Mouse (Mus musculus): ENCODE measurements around the gene Ier5l.

Gene Ier5l

GRCm38 (mm10) chr2:30470143-30470946 is 3.7 kb downstream of the Ier5l start:
- DNase-seq (ENCODE audit: low spot score): peak; percentile 66

- DNase-seq (ENCODE audit: low spot score): peak; percentile 73
Measured at GRCm38 (mm10) chr2:30469796-30470142, 4.2 kb downstream of the Ier5l start.

GRCm38 (mm10) chr2:30469009-30469408 is 5.0 kb downstream of the Ier5l start:
- DNase-seq (ENCODE audit: low spot score): no peak

DNA sequence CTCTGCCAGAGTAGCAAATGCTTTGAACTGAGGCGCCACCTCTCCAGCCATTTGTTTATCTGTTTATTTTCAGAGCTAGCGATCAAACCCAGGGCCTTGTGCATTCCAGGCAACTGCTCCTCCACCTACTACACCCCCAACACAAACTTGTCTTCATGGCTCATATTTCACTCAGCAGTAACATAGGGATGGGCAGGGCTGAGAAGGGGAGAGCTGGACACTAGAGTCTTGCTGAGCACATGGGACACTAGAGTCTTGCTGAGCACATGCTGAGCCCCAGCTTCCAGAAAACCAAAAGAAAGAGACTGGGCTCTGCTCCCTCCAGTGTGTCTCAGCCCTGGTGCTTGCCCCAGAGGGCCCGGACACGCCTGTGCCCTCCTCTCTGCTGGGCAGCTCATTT is 7.2 kb downstream of the Ier5l start:
- no peak for DNase-seq (ENCODE audit: low spot score)

- DNase-seq (ENCODE audit: low spot score): no peak
Measured at GRCm38 (mm10) chr2:30464411-30464810, 9.6 kb downstream of the Ier5l start.

DNA sequence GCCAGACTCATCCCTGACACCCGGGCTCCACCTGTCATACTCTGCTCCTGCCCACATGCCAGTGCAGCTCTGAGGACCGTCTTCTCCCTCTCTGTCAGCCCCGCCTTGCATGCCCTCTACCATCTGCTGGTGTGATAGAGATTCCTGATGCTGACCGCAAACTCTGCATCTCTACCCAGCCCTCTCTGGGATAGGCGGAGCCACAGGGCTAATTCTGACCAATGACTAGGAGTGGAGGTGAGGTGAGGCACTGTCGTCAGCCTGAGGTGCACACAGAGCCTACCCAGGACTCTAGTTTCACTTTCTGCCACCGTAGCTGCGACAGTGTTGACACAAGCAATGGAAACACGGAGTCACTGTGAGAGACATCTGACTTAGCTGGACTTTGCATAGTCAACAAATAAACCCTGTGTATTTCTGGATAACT is 10.1 kb downstream of the Ier5l start:
- DNase-seq (ENCODE audit: low spot score): no peak

DNA sequence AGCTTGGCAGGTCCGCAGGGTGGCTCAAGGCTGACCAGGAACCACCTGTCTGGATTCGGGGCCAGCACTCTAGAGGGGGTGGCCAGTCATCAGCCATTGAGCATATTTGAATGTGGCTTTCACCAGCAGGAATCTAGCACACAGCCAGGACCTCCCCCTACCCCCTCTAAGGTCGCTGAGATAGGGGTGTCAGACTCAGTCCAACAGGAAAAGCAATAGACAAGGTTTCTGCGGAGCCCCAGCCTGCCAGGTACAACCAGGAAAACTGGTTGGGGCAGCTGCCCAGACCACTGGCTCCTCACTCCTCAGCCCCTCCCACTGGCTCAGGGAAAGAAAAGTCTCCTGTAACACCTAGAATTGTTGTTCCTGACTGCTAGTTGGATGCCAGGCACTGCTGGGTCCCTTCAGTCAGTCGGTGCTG is 10.7 kb downstream of the Ier5l start:
- DNase-seq (ENCODE audit: low spot score): no peak

DNA sequence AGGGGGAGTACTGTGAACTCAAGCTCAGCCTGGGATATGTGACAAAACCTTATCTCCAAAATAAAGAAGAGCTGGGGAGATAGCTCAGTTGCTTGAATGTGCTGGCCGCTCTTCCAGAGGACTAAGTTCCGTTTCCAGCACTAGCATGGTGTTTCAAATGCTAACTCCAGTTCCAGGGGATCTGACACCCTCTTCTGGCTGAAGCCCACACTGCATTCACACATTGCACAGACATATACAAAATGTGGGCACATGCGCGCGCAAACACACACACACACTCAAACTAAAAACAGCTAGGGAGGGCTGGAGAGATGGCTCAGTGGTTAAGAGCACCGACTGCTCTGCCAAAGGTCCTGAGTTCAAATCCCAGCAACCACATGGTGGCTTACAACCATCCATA is 14.8 kb downstream of the Ier5l start:
- no peak for DNase-seq (ENCODE audit: low spot score)

GRCm38 (mm10) chr2:30458349-30458748 is 15.7 kb downstream of the Ier5l start:
- no peak for DNase-seq (ENCODE audit: low spot score)

DNA sequence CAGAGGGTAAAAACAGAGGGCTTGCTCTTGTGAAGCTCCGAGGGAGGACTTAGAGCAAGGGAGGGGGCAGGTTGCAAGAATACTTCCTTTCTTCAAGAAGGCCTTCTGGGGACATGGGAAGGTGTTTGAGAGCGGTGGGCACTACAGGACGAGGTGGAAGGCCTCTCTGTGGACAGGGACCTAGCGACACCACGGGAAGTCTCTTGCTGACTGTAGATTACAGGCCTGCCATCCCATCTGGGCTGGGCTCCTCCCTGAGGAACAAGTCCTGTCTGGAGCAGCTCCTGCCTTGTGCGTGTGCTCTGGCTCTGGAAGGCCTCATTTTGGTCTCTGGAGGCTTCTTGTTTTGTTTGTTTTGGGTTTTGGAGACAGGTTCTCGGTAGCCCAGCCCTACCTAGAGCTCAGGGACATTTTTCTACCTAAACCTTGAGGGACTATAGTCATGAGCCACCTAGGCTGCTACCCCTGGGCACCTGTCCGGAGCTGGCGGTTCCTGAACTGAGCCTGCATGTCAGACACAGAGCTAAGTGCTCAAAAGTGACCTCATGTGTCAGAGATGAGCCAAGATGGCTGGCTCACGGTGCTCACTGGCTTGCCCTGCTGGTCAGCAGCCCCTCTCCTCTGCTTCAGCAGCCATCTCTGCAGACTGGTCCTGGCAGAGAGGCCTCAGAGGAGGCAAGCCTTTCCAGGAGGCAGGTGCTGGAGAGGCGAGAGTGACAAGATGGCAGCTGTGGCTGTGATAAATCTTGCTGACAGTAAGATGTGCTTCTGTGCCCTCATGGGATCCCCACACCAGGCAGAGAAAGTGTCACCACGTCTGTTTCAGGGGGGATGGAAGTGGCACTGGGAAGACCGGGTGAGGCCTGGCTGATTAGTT is 17.7 kb downstream of the Ier5l start:
- DNase-seq (ENCODE audit: low spot score): no peak

- DNase-seq (ENCODE audit: low spot score): no peak
Measured at GRCm38 (mm10) chr2:30454587-30454986, 19.4 kb downstream of the Ier5l start.

GRCm38 (mm10) chr2:30453570-30453969 is 20.4 kb downstream of the Ier5l start:
- DNase-seq (ENCODE audit: low spot score): no peak

DNA sequence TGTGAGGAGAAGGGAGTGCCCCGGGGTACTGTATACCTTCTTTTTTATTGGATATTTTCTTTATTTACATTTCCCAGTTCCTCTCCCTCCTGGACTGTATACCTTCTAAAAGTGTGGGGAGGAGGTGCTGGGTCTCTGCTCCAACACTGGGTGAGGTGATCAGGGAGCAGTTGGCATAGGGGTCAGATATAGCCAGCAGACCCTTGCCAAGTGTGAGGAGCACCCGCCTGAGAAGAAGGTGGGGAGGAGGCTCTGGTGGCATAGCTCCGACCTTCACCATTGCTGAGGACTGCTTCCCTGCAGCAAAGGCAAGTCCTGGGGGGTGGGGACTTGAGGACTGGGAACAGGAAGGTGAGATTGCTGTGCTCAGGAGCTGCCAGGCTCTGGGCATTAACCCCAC is 22.5 kb downstream of the Ier5l start:
- DNase-seq (ENCODE audit: low spot score): no peak

GRCm38 (mm10) chr2:30450530-30450929 is 23.5 kb downstream of the Ier5l start:
- DNase-seq (ENCODE audit: low spot score): no peak

DNA sequence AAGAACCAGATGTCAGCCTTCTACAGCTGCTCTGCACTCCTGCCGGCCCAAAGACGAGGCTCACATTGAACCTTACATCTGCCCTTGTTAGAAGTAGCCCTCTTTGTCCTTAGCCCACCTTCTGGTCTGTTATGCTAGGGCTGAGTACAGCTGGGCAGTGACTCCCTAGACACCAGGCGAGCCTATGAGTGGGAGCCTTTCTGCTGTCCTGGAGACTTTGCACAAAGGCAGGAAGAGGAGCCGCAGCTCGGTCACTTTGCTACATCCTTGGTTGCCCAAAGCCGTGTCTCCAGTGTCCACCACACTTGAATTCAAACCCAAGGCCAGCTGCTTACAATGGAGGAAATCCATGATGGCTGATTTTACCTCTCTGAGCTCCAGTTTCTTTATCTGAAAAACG is 25.6 kb downstream of the Ier5l start:
- DNase-seq (ENCODE audit: low spot score): no peak

GRCm38 (mm10) chr2:30446891-30447826 is 26.9 kb downstream of the Ier5l start:
- no peak for DNase-seq (ENCODE audit: low spot score)

GRCm38 (mm10) chr2:30445312-30445711 is 28.7 kb downstream of the Ier5l start:
- no peak for DNase-seq (ENCODE audit: low spot score)

GRCm38 (mm10) chr2:30444450-30444849 is 29.6 kb downstream of the Ier5l start:
- DNase-seq (ENCODE audit: low spot score): no peak

- DNase-seq (ENCODE audit: low spot score): no peak
Measured at GRCm38 (mm10) chr2:30444006-30444405, 30.0 kb downstream of the Ier5l start.

DNA sequence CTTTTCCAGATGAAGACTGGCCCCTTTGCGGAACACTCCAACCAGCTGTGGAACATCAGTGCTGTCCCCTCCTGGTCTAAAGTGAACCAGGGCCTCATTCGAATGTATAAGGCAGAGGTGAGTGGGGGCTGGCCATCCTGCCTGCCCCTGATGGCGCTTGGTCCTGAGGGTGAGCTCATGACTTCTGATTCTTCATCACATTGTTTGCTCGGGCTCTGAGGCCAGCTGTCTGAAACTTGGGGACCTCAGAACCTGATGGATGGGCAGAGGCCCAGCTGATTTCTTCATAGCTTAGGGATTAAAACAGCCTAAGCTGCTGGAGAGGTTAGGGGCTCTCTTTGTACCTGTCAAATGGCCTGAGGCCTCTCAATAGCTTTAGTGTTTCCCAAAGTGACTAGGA is 30.7 kb downstream of the Ier5l start:
- DNase-seq (ENCODE audit: low spot score): no peak

GRCm38 (mm10) chr2:30442498-30442890 is 31.5 kb downstream of the Ier5l start:
- DNase-seq (ENCODE audit: low spot score): no peak

Measured in ovary, postnatal 14 days (tissue).